In genomic region chr17:56266271-56266670, GRCm38 (mm10) we compare ENCODE assay signal across 11 mouse cellular contexts. TPM values are rescaled to one million over a fixed set of nuclear protein-coding genes. Genes with fewer than 3 reads are reported as not detected.
DNase-seq lines count a peak whose midpoint lies in the region; ATAC-seq and TF ChIP-seq lines count a peak whose summit lies in the region.
"Had no signal": no experiment of that assay in that cellular context is flagged by ENCODE, and none has a peak within 500 bp of the region (broad histone marks: within the 10 kb centered on the region; RNA-seq: fewer than 3 reads in every experiment).

No protein-coding gene starts in this region.

- 68% methylated on average over 3 of the region's 3 CpGs for WGBS in hindbrain, embryonic 11.5 days
- WGBS in forebrain, embryonic 12.5 days = 65% methylated on average over 3 of the region's 3 CpGs

- no peak for ATAC-seq in hindbrain, embryonic 11.5 days (ENCODE audit: low FRiP score)
- ATAC-seq in forebrain, embryonic 12.5 days (ENCODE audit: low FRiP score) = no peak

- no peak overlapping the region for H3K4me3 ChIP-seq in embryonic fibroblast, embryonic 13.5 days (ENCODE audit: insufficient read depth, low read length)
- no peak overlapping the region for H3K4me3 ChIP-seq in hindbrain, embryonic 11.5 days (ENCODE audit: low read depth, low read length)
- no peak overlapping the region for H3K4me3 ChIP-seq in forebrain, embryonic 12.5 days (replicated peaks)

- no peak overlapping the region for H3K4me2 ChIP-seq in hindbrain, embryonic 11.5 days (replicated peaks; ENCODE audit: low read depth, low read length)
- H3K4me2 ChIP-seq in forebrain, embryonic 12.5 days = no peak overlapping the region

- TF ChIP-seq POLR2A in embryonic fibroblast, embryonic 13.5 days (IDR thresholded peaks at IDR 0.05; ENCODE audit: low read depth, low read length) = peak; percentile 19; the same call in 1 of the 2 replicates

- no peaks in the 10 kb centered on the region for H3K27me3 ChIP-seq in hindbrain, embryonic 11.5 days (ENCODE audit: control insufficient read depth, insufficient read depth, low read length)
- no peaks in the 10 kb centered on the region for H3K27me3 ChIP-seq in forebrain, embryonic 12.5 days

- H3K36me3 ChIP-seq in hindbrain, embryonic 11.5 days (ENCODE audit: control insufficient read depth, insufficient read depth, low read length) = 0 out of 2 replicates have a peak, but pooled peaks cover under 1% of the 10 kb centered on the region
- H3K36me3 ChIP-seq in forebrain, embryonic 12.5 days (replicated peaks) = peaks cover 29% of the 10 kb centered on the region

- no peak overlapping the region for H3K9ac ChIP-seq in hindbrain, embryonic 11.5 days (ENCODE audit: low read depth, low read length)
- H3K9ac ChIP-seq in forebrain, embryonic 12.5 days = no peak overlapping the region

- H3K9me3 ChIP-seq in hindbrain, embryonic 11.5 days (ENCODE audit: control insufficient read depth, low read length) = no peaks in the 10 kb centered on the region
- no peaks in the 10 kb centered on the region for H3K9me3 ChIP-seq in forebrain, embryonic 12.5 days

- TF ChIP-seq CTCF in embryonic fibroblast, embryonic 13.5 days (IDR thresholded peaks at IDR 0.05; ENCODE audit: borderline replicate concordance, insufficient read depth, low read length) = no peak

- peaks cover 8% of the 10 kb centered on the region; the same call in 1 of the 2 replicates for H3K4me1 ChIP-seq in embryonic fibroblast, embryonic 13.5 days (ENCODE audit: control insufficient read depth, insufficient read depth, low read length)
- H3K4me1 ChIP-seq in hindbrain, embryonic 11.5 days (replicated peaks; ENCODE audit: control insufficient read depth, insufficient read depth, low read length) = no peaks in the 10 kb centered on the region
- H3K4me1 ChIP-seq in forebrain, embryonic 12.5 days = peaks cover 16% of the 10 kb centered on the region

- H3K27ac ChIP-seq in embryonic fibroblast, embryonic 13.5 days (ENCODE audit: insufficient read depth, low read length) = peak overlapping the region; percentile 83
- no peak overlapping the region for H3K27ac ChIP-seq in hindbrain, embryonic 11.5 days (ENCODE audit: low read depth, low read length)
- H3K27ac ChIP-seq in forebrain, embryonic 12.5 days = no peak overlapping the region

- DNase-seq in adrenal gland, adult (ENCODE audit: inconsistent age in 2 of 2, low spot score in 1 of 2) = peak; percentile 77 to 91
- DNase-seq in adrenal gland, postnatal 25 days = no peak
- DNase-seq in layer of hippocampus, adult 9-11 months = peak; percentile 88
- DNase-seq in layer of hippocampus, postnatal 10 days (ENCODE audit: low spot score in 2 of 2) = no peak
- DNase-seq in right cerebral cortex, postnatal 36 days (ENCODE audit: low spot score in 2 of 2) = peak; percentile 78 to 91
- DNase-seq in hindbrain, embryonic 11.5 days (ENCODE audit: low spot score) = no peak
- DNase-seq: cerebellum, adult 11 months; gastrocnemius, postnatal 10 days had no signal

RNA-seq across cellular contexts. Expression of gene Fem1a, which starts 9.7 kb away (rescaled TPM):
- total RNA-seq in adrenal gland, postnatal 25 days (2021) = 30.0 and 32.0 TPM in 2 replicates
- total RNA-seq in layer of hippocampus, postnatal 10 days (2021) = 10 to 100 TPM; 45.3 to 46.5 TPM
- 9.7 and 10.6 TPM in 2 replicates for polyA plus RNA-seq in embryonic fibroblast, embryonic 13.5 days (2011; ENCODE audit: insufficient read length, low read depth, missing spikeins)
- polyA plus RNA-seq in hindbrain, embryonic 11.5 days (2014; fragmentation: Nextera tagmentation; extraction: Ambion mirVana) = 12.8 and 14.4 TPM in 2 replicates
- 18.2 and 20.3 TPM in 2 replicates for polyA plus RNA-seq in forebrain, embryonic 12.5 days (2016; fragmentation: Nextera tagmentation; extraction: Ambion mirVana)

RNA-seq across cellular contexts. Expression of gene Ticam1, which starts 10.3 kb away (rescaled TPM):
- 25.1 and 28.8 TPM in 2 replicates for total RNA-seq in adrenal gland, postnatal 25 days (2021)
- 1 to 10 TPM; 5.2 to 5.9 TPM for total RNA-seq in layer of hippocampus, postnatal 10 days (2021)
- polyA plus RNA-seq in embryonic fibroblast, embryonic 13.5 days (2011; ENCODE audit: insufficient read length, low read depth, missing spikeins) = 11.1 and 15.6 TPM in 2 replicates
- polyA plus RNA-seq in hindbrain, embryonic 11.5 days (2014; fragmentation: Nextera tagmentation; extraction: Ambion mirVana) = 2.1 and 2.7 TPM in 2 replicates
- polyA plus RNA-seq in forebrain, embryonic 12.5 days (2016; fragmentation: Nextera tagmentation; extraction: Ambion mirVana) = 1.5 and 1.7 TPM in 2 replicates

RNA-seq across cellular contexts. Expression of gene Plin3, which starts 26.4 kb away (rescaled TPM):
- total RNA-seq in adrenal gland, postnatal 25 days (2021) = 59.7 and 102 TPM in 2 replicates
- total RNA-seq in layer of hippocampus, postnatal 10 days (2021) = 1 to 10 TPM; 5.7 to 7.3 TPM
- 37.4 and 41.2 TPM in 2 replicates for polyA plus RNA-seq in embryonic fibroblast, embryonic 13.5 days (2011; ENCODE audit: insufficient read length, low read depth, missing spikeins)
- 25.0 and 26.2 TPM in 2 replicates for polyA plus RNA-seq in hindbrain, embryonic 11.5 days (2014; fragmentation: Nextera tagmentation; extraction: Ambion mirVana)
- polyA plus RNA-seq in forebrain, embryonic 12.5 days (2016; fragmentation: Nextera tagmentation; extraction: Ambion mirVana) = 28.6 and 28.8 TPM in 2 replicates

RNA-seq across cellular contexts. Expression of gene Arrdc5, which starts 33.8 kb away (rescaled TPM):
- total RNA-seq in adrenal gland, postnatal 25 days (2021) = not detected in 2 replicates
- total RNA-seq in layer of hippocampus, postnatal 10 days (2021) = not detected
- not detected in 2 replicates for polyA plus RNA-seq in embryonic fibroblast, embryonic 13.5 days (2011; ENCODE audit: insufficient read length, low read depth, missing spikeins)
- not detected in 2 replicates for polyA plus RNA-seq in hindbrain, embryonic 11.5 days (2014; fragmentation: Nextera tagmentation; extraction: Ambion mirVana)
- polyA plus RNA-seq in forebrain, embryonic 12.5 days (2016; fragmentation: Nextera tagmentation; extraction: Ambion mirVana) = not detected in 2 replicates
- total RNA-seq: gastrocnemius, postnatal 10 days; megakaryocyte-erythroid progenitor cell, adult 5-6 weeks had no signal

RNA-seq across cellular contexts. Expression of gene Uhrf1, which starts 36.9 kb away (rescaled TPM):
- 14.1 and 14.8 TPM in 2 replicates for total RNA-seq in adrenal gland, postnatal 25 days (2021)
- 1 to 10 TPM; 5.9 to 6.3 TPM for total RNA-seq in layer of hippocampus, postnatal 10 days (2021)
- polyA plus RNA-seq in embryonic fibroblast, embryonic 13.5 days (2011; ENCODE audit: insufficient read length, low read depth, missing spikeins) = 48.0 and 50.2 TPM in 2 replicates
- 77.7 and 95.9 TPM in 2 replicates for polyA plus RNA-seq in hindbrain, embryonic 11.5 days (2014; fragmentation: Nextera tagmentation; extraction: Ambion mirVana)
- 187 and 198 TPM in 2 replicates for polyA plus RNA-seq in forebrain, embryonic 12.5 days (2016; fragmentation: Nextera tagmentation; extraction: Ambion mirVana)

Comparison
In these comparisons a context has a peak if more than half of its experiments do, and no peak if none do; other contexts are left out.
1. DNase-seq: peak in adrenal gland, adult (2 of 2), layer of hippocampus, adult 9-11 months (single experiment) and right cerebral cortex, postnatal 36 days (2 of 2); none in adrenal gland, postnatal 25 days (single experiment), layer of hippocampus, postnatal 10 days (0 of 2) and hindbrain, embryonic 11.5 days (single experiment).